Mouse (Mus musculus) liver, embryonic 14.5 days (tissue): ENCODE measurements around the gene Fcrl5. TPM values are rescaled to one million over a fixed set of nuclear protein-coding genes. Genes with fewer than 3 reads are reported as not detected.

ENCODE experiments used
- ATAC-seq: fragments of 200-750 bp; cut with Nextera tagmentation; 2 replicates; pipeline ENCODE4 v1.8.0; 2017; ENCODE audit warnings: moderate number of reproducible peaks, mild to moderate bottlenecking, moderate library complexity; ENCODE audit not compliant: insufficient read depth
- DNase-seq, 3 experiments: peaks; one replicate each; pipeline ENCODE4 v3.0.0-alpha.2; 2012 to 2013; ENCODE audit warnings: low read depth in 3 of 3, low spot score in 3 of 3
- H3K27ac ChIP-seq: fragments of 300-500 bp; sonication (generic); 2 replicates; pipeline ENCODE4 v1.5.1; 2014; ENCODE audit warnings: moderate library complexity, mild to moderate bottlenecking, control low read depth, inconsistent platforms
- H3K27me3 ChIP-seq: fragments of 300-500 bp; sonication (generic); 2 replicates; pipeline ENCODE4 v1.6.1; 2014; ENCODE audit warnings: mild to moderate bottlenecking, low read length, moderate library complexity; ENCODE audit not compliant: control insufficient read depth, insufficient read depth
- H3K36me3 ChIP-seq: fragments of 300-500 bp; sonication (generic); replicated peaks from 2 replicates; pipeline ENCODE4 v1.6.1; 2014; ENCODE audit warnings: low read depth; ENCODE audit not compliant: control insufficient read depth, insufficient read depth
- H3K4me1 ChIP-seq, 2 experiments: fragments of 200-500 bp in 1 of 2; fragments of 300-500 bp in 1 of 2; sonication (generic) in 1 of 2; replicated peaks; 2 replicates each; pipeline ENCODE4 v1.6.1; 2012 to 2014; ENCODE audit warnings: antibody characterized with exemption in 1 of 2, inconsistent platforms in 1 of 2, low read length in 1 of 2; ENCODE audit not compliant: control insufficient read depth in 2 of 2, insufficient read depth in 2 of 2
- H3K4me2 ChIP-seq: fragments of 300-500 bp; sonication (generic); 2 replicates; pipeline ENCODE4 v1.6.1; 2014; ENCODE audit warnings: low read depth, mild to moderate bottlenecking, control low read depth, moderate library complexity
- H3K4me3 ChIP-seq, 2 experiments: fragments of 200-500 bp in 1 of 2; fragments of 300-500 bp in 1 of 2; sonication (generic) in 1 of 2; 2 replicates each; pipeline ENCODE4 v1.5.1; 2012 to 2014; ENCODE audit warnings: low read depth in 2 of 2, low read length in 2 of 2, mild to moderate bottlenecking in 2 of 2, control low read depth in 1 of 2, inconsistent platforms in 1 of 2, moderate library complexity in 1 of 2; ENCODE audit not compliant: insufficient read depth in 1 of 2
- H3K9ac ChIP-seq: fragments of 300-500 bp; sonication (generic); replicated peaks from 2 replicates; pipeline ENCODE4 v1.6.1; 2014; ENCODE audit warnings: mild to moderate bottlenecking, control low read depth, moderate library complexity
- H3K9me3 ChIP-seq: fragments of 300-500 bp; sonication (generic); 2 replicates; pipeline ENCODE4 v1.6.1; 2016; ENCODE audit warnings: low read length, mixed read lengths; ENCODE audit not compliant: control insufficient read depth
- CTCF ChIP-seq: IDR thresholded peaks from 2 replicates; pipeline ENCODE4 v1.5.1; 2016; ENCODE audit warnings: antibody characterized with exemption, low read depth, control low read depth
- EP300 ChIP-seq: IDR thresholded peaks from 2 replicates; pipeline ENCODE4 v1.6.1; 2016; ENCODE audit warnings: antibody characterized with exemption, low read depth
- WGBS: fragments of 180-500 bp; shearing (Covaris S2); extraction: QIAGEN DNeasy Blood & Tissue Kit; methylation state at CpG from one replicate; pipeline ENCODE4 v1.1.7; 2014; ENCODE audit not compliant: insufficient replicate concordance; 5-methylcytosine and 5-hydroxymethylcytosine counted together
- polyA plus RNA-seq, 2 experiments: library from polyadenylated mRNA; depleted of rRNA in 1 of 2; stranded (reverse) in 1 of 2; unstranded in 1 of 2; fragments of >200 nt; fragmentation: Nextera tagmentation in 1 of 2; extraction: Ambion mirVana in 1 of 2; gene quantifications; 2 replicates each; pipeline versions ENCODE4 v1.2.1 to v1.2.3; 2012 to 2014

Gene Fcrl5
- polyA plus RNA-seq, 2 experiments: not detected

- no peak overlapping the region for H3K4me2 ChIP-seq
- H3K9me3 ChIP-seq: no peaks in the 10 kb centered on the region
- no peak for DNase-seq
- no peak for ATAC-seq
- H3K4me1 ChIP-seq: no peaks in the 10 kb centered on the region; a peak in 1 of 4 replicates
- TF ChIP-seq EP300: no peak
- TF ChIP-seq CTCF: no peak
- no peaks in the 10 kb centered on the region for H3K27me3 ChIP-seq
- no peak overlapping the region for H3K9ac ChIP-seq
- no peak overlapping the region for H3K27ac ChIP-seq
- no peaks in the 10 kb centered on the region for H3K36me3 ChIP-seq
- H3K4me3 ChIP-seq: no peak overlapping the region
- WGBS: 71% methylated on average over 9 of the region's 9 CpGs
These were observed 62.7 kb downstream of the Fcrl5 start for GRCm38 (mm10) chr3:87498266-87498665.

GRCm38 (mm10) chr3:87499072-87499471 is 63.5 kb downstream of the Fcrl5 start:
- 12% methylated on average over 3 of the region's 3 CpGs for WGBS
- H3K27me3 ChIP-seq: no peaks in the 10 kb centered on the region
- no peaks in the 10 kb centered on the region; a peak in 1 of 4 replicates for H3K4me1 ChIP-seq
- no peak for TF ChIP-seq EP300
- TF ChIP-seq CTCF: peak; percentile 82
- H3K36me3 ChIP-seq: no peaks in the 10 kb centered on the region
- H3K4me3 ChIP-seq: no peak overlapping the region
- DNase-seq (no peak), ATAC-seq (no peak)
- no peak overlapping the region for H3K27ac ChIP-seq
- H3K4me2 ChIP-seq: no peak overlapping the region
- no peak overlapping the region for H3K9ac ChIP-seq
- H3K9me3 ChIP-seq: no peaks in the 10 kb centered on the region

GRCm38 (mm10) chr3:87500088-87501055 is 64.8 kb downstream of the Fcrl5 start:
- Histone ChIP-seq H3K9ac (no peak overlapping the region), H3K27ac (no peak overlapping the region), H3K27me3 (no peaks in the 10 kb centered on the region), H3K4me2 (no peak overlapping the region), H3K9me3 (no peaks in the 10 kb centered on the region), H3K4me1 (no peaks in the 10 kb centered on the region; a peak in 1 of 4 replicates), H3K4me3 (no peak overlapping the region), H3K36me3 (no peaks in the 10 kb centered on the region)
- TF ChIP-seq EP300 (no peak), CTCF (no peak)
- DNase-seq: no peak
- ATAC-seq: no peak
- 46% methylated on average over 24 of the region's 24 CpGs for WGBS

- Histone ChIP-seq H3K4me3 (no peak overlapping the region), H3K9me3 (no peaks in the 10 kb centered on the region), H3K36me3 (no peaks in the 10 kb centered on the region), H3K27me3 (no peaks in the 10 kb centered on the region), H3K4me2 (no peak overlapping the region), H3K4me1 (no peaks in the 10 kb centered on the region; a peak in 1 of 4 replicates), H3K27ac (no peak overlapping the region), H3K9ac (no peak overlapping the region)
- WGBS: 36% methylated on average over 8 of the region's 8 CpGs
- DNase-seq (no peak), ATAC-seq (no peak)
- TF ChIP-seq EP300: no peak
- no peak for TF ChIP-seq CTCF
These were observed 65.6 kb downstream of the Fcrl5 start for GRCm38 (mm10) chr3:87501151-87501550.

- TF ChIP-seq CTCF (no peak), EP300 (no peak)
- H3K4me1 ChIP-seq: no peaks in the 10 kb centered on the region; a peak in 1 of 4 replicates
- no peaks in the 10 kb centered on the region for H3K9me3 ChIP-seq
- no peak for DNase-seq
- no peak overlapping the region for H3K4me2 ChIP-seq
- no peak overlapping the region for H3K27ac ChIP-seq
- H3K27me3 ChIP-seq: no peaks in the 10 kb centered on the region
- H3K4me3 ChIP-seq: no peak overlapping the region
- WGBS: 69% methylated on average over 6 of the region's 6 CpGs
- no peak overlapping the region for H3K9ac ChIP-seq
- H3K36me3 ChIP-seq: no peaks in the 10 kb centered on the region
- no peak for ATAC-seq
These were observed 67.2 kb downstream of the Fcrl5 start for GRCm38 (mm10) chr3:87502771-87503170.
